Mouse (Mus musculus): ENCODE data around the gene Rhbdd3. TPM values are rescaled to one million over a fixed set of nuclear protein-coding genes. Genes with fewer than 3 reads are reported as not detected.
A peak's percentile ranks its signal among the peaks of the same experiment; 100 is the strongest.
"Not testable (repeated sequence)": the region's sequence is repeated elsewhere in the genome, so short reads cannot be mapped to it uniquely, and the experiment has no call there.

Gene Rhbdd3
- total and polyA plus RNA-seq, 3 experiments: 35.9 to 55.7 TPM; not detected in 1

GRCm38 (mm10) chr11:5074882-5075281, 23.8 kb upstream of the Rhbdd3 start:
- Histone ChIP-seq H3K9me3 (replicated peaks; ENCODE audit: insufficient read depth, low read length) (no peaks in the 10 kb centered on the region), H3K4me1 (ENCODE audit: control insufficient read depth in 1 of 2, insufficient read depth in 2 of 2, low read length in 2 of 2) (no peaks in the 10 kb centered on the region), H3K9ac (ENCODE audit: control insufficient read depth, low read depth, low read length, poor library complexity, severe bottlenecking) (no peak overlapping the region), H3K36me3 (ENCODE audit: control insufficient read depth in 1 of 2, insufficient read depth in 2 of 2, low read length in 2 of 2) (peaks cover 5 to 63% of the 10 kb centered on the region in 2 experiments), H3K27ac (ENCODE audit: control insufficient read depth, low read depth, low read length) (no peak overlapping the region), H3K79me2 (ENCODE audit: control insufficient read depth, insufficient read depth, low read length, poor library complexity) (peaks cover 5% of the 10 kb centered on the region), H3K4me3 (ENCODE audit: control insufficient read depth in 1 of 2, insufficient read depth in 1 of 2, low read depth in 2 of 2, low read length in 2 of 2) (no peak overlapping the region), H3K27me3 (ENCODE audit: control insufficient read depth in 1 of 2, insufficient read depth in 2 of 2, low read length in 2 of 2) (no peaks in the 10 kb centered on the region)
- peak; percentile 69 for DNase-seq (ENCODE audit: low read depth, low spot score)
- peak in 1 of 2 experiments; percentile 19; a peak in 1 of 4 replicates for TF ChIP-seq POLR2A (IDR thresholded peaks at IDR 0.05; ENCODE audit: control insufficient read depth in 1 of 2, insufficient read depth in 1 of 2, low read depth in 1 of 2, low read length in 2 of 2, poor library complexity in 1 of 2)
- TF ChIP-seq MEF2A (IDR thresholded peaks at IDR 0.05; ENCODE audit: extremely low read depth, insufficient replicate concordance, low read depth, low read length, poor library complexity, severe bottlenecking): no peak
- 0 out of 2 replicates have a peak, but pooled peaks have one; percentile 31 for TF ChIP-seq MYC (IDR thresholded peaks at IDR 0.05; ENCODE audit: low read depth, low read length)
- no peak for TF ChIP-seq MAZ (IDR thresholded peaks at IDR 0.05; ENCODE audit: low read depth, low read length)
- TF ChIP-seq CTCF (IDR thresholded peaks at IDR 0.05 in 2 of 3, conservative IDR thresholded peaks at IDR 0.05 in 1 of 3; ENCODE audit: control insufficient read depth in 1 of 3, insufficient read depth in 1 of 3, low read depth in 2 of 3, low read length in 3 of 3, poor library complexity in 1 of 3, severe bottlenecking in 1 of 3): peak; percentile 48 to 59 (median 54)
- no peak for TF ChIP-seq MYB (IDR thresholded peaks at IDR 0.05; ENCODE audit: low read depth, low read length)
- no peak for TF ChIP-seq ETS1 (IDR thresholded peaks at IDR 0.05; ENCODE audit: low read depth, low read length)

GRCm38 (mm10) chr11:5075760-5076159, 23.0 kb upstream of the Rhbdd3 start:
- H3K79me2 ChIP-seq (ENCODE audit: control insufficient read depth, insufficient read depth, low read length, poor library complexity): peaks cover 7% of the 10 kb centered on the region
- H3K36me3 ChIP-seq (ENCODE audit: control insufficient read depth in 1 of 2, insufficient read depth in 2 of 2, low read length in 2 of 2): peaks cover 7 to 72% of the 10 kb centered on the region in 2 experiments
- TF ChIP-seq POLR2AphosphoS2 (IDR thresholded peaks at IDR 0.05; ENCODE audit: low read length): peak; percentile 54
- TF ChIP-seq RAD21 (IDR thresholded peaks at IDR 0.05; ENCODE audit: low read depth, low read length): peak; percentile 1
- TF ChIP-seq SMC3 (IDR thresholded peaks at IDR 0.05; ENCODE audit: low read depth, low read length): 0 out of 2 replicates have a peak, but pooled peaks have one; percentile 17
- peak in 2 of 3 experiments; percentile 16 to 41; a peak in 3 of 6 replicates for TF ChIP-seq CTCF (IDR thresholded peaks at IDR 0.05 in 2 of 3, conservative IDR thresholded peaks at IDR 0.05 in 1 of 3; ENCODE audit: control insufficient read depth in 1 of 3, insufficient read depth in 1 of 3, low read depth in 2 of 3, low read length in 3 of 3, poor library complexity in 1 of 3, severe bottlenecking in 1 of 3)
- no peak for TF ChIP-seq USF2 (IDR thresholded peaks at IDR 0.05; ENCODE audit: borderline replicate concordance in 1 of 2, insufficient read depth in 1 of 2, low read depth in 1 of 2, low read length in 2 of 2)
- TF ChIP-seq HCFC1 (IDR thresholded peaks at IDR 0.05; ENCODE audit: low read depth, low read length): no peak
- TF ChIP-seq POLR2AphosphoS5 (IDR thresholded peaks at IDR 0.05; ENCODE audit: borderline replicate concordance, low read depth, low read length): no peak
- H3K4me1 ChIP-seq (ENCODE audit: control insufficient read depth in 1 of 2, insufficient read depth in 2 of 2, low read length in 2 of 2): no peaks in the 10 kb centered on the region
- no peak overlapping the region for H3K4me3 ChIP-seq (ENCODE audit: control insufficient read depth in 1 of 2, insufficient read depth in 1 of 2, low read depth in 2 of 2, low read length in 2 of 2)
- no peaks in the 10 kb centered on the region for H3K27me3 ChIP-seq (ENCODE audit: control insufficient read depth in 1 of 2, insufficient read depth in 2 of 2, low read length in 2 of 2)
- H3K9me3 ChIP-seq (replicated peaks; ENCODE audit: insufficient read depth, low read length): no peaks in the 10 kb centered on the region
- DNase-seq (ENCODE audit: low read depth, low spot score): peak; percentile 47
- H3K27ac ChIP-seq (ENCODE audit: control insufficient read depth, low read depth, low read length): no peak overlapping the region
- H3K9ac ChIP-seq (ENCODE audit: control insufficient read depth, low read depth, low read length, poor library complexity, severe bottlenecking): no peak overlapping the region

GRCm38 (mm10) chr11:5076843-5077242, 21.9 kb upstream of the Rhbdd3 start:
- not testable (repeated sequence) for H3K9me3 ChIP-seq (replicated peaks; ENCODE audit: insufficient read depth, low read length); H3K4me1 ChIP-seq (ENCODE audit: control insufficient read depth in 1 of 2, insufficient read depth in 2 of 2, low read length in 2 of 2); DNase-seq (ENCODE audit: low read depth, low spot score); H3K27me3 ChIP-seq (ENCODE audit: control insufficient read depth in 1 of 2, insufficient read depth in 2 of 2, low read length in 2 of 2); H3K4me3 ChIP-seq (ENCODE audit: control insufficient read depth in 1 of 2, insufficient read depth in 1 of 2, low read depth in 2 of 2, low read length in 2 of 2); H3K9ac ChIP-seq (ENCODE audit: control insufficient read depth, low read depth, low read length, poor library complexity, severe bottlenecking); H3K27ac ChIP-seq (ENCODE audit: control insufficient read depth, low read depth, low read length); H3K79me2 ChIP-seq (ENCODE audit: control insufficient read depth, insufficient read depth, low read length, poor library complexity)
- peaks cover 7 to 77% of the 10 kb centered on the region in 2 experiments for H3K36me3 ChIP-seq (ENCODE audit: control insufficient read depth in 1 of 2, insufficient read depth in 2 of 2, low read length in 2 of 2)
